Mouse (Mus musculus) cerebellum, postnatal 36 days (tissue): ENCODE data around the gene Acrbp.

ENCODE experiments used
- DNase-seq, 2 experiments: peaks; one replicate each; pipeline ENCODE4 v3.0.0; 2021 to 2022; ENCODE audit warnings: mixed read lengths in 2 of 2

Gene Acrbp

GRCm38 (mm10) chr6:125104223-125104622, 54.7 kb downstream of the Acrbp start:
- DNase-seq: no peak

DNA sequence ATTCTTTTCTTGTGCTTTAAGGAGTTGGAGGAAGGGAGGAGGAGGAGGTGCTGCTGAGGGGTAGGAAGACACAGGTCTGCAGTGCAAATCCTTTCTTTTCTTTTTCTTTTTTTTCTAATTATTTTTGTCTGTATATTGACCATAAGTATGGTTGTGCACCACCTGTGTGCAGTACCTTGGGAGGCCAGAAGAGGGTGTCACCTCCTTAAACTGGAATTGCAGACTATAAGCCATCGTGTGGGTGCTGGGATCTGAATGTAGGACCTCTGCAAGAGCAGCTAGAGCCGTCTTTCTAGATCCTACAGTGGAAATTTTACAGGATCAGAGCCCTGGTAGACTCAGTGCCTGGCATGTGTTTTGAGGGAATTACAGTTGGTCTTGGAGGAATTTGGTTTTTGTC, 58.2 kb downstream of the Acrbp start:
- DNase-seq: no peak

DNA sequence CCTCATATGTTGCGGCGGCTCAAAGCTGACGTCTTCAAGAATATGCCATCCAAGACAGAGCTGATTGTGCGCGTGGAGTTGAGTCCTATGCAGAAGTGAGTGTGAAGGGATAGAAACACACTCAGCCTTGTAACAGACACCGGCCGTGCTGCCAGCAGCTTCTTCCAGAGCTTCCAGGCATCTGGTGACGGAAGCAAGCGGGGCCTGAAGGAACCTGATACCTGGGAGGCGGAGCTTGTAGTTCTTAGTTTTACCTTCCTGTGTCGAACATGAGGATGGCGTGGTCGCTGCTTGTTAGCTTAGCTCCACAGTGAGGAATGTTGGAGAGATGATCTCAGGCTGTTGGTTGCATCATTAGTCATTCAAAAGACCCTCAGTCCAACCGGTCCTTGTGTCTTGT, 59.9 kb downstream of the Acrbp start:
- DNase-seq: no peak

GRCm38 (mm10) chr6:125110927-125111326, 61.4 kb downstream of the Acrbp start:
- peak; percentile 42 to 59 for DNase-seq

DNA sequence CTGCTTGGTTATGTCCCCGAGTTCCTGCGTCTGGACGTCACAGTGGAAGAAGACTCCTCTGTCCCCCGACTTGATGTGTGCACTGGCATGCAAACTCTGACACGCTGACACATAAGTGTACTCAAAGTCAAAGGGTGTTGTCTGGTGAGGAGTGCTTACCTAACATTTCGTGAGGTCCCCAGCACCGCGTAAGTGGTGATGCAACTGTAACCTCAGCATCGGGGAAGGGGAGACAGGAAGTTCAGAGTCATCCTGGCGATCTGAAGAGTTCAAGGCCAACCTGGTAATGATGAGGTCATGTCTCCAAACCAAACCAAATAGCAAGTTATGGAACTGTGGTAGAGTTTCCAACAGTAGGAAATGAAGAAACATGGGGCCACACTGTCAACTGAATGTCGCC, 63.1 kb downstream of the Acrbp start:
- no peak for DNase-seq
